Mouse (Mus musculus): Measurements from ENCODE around the gene Plce1. TPM values are rescaled to one million over a fixed set of nuclear protein-coding genes. Genes with fewer than 3 reads are reported as not detected.

Gene Plce1
- polyA plus RNA-seq, 1 experiment from 2014 or later = 0.60 TPM

GRCm38 (mm10) chr19:38766306-38766705 lies 285.4 kb downstream of the Plce1 start:
- no peaks in the 10 kb centered on the region for H3K27me3 ChIP-seq (ENCODE audit: insufficient read depth, low read length)
- no peak overlapping the region for H3K4me2 ChIP-seq (ENCODE audit: low read depth, low read length)
- H3K4me1 ChIP-seq (ENCODE audit: insufficient read depth) = no peaks in the 10 kb centered on the region
- 76% methylated on average over 2 of the region's 2 CpGs for WGBS (ENCODE audit: insufficient replicate concordance)
- no peaks in the 10 kb centered on the region for H3K9me3 ChIP-seq (ENCODE audit: low read length)
- TF ChIP-seq CTCF (IDR thresholded peaks at IDR 0.05; ENCODE audit: low read depth) (no peak), EP300 (IDR thresholded peaks at IDR 0.05; ENCODE audit: low read depth) (no peak)
- H3K27ac ChIP-seq (ENCODE audit: low read depth) = no peak overlapping the region
- no peak overlapping the region for H3K9ac ChIP-seq (replicated peaks)
- no peak overlapping the region for H3K4me3 ChIP-seq (ENCODE audit: low read depth, low read length)
- ATAC-seq = no peak
- H3K36me3 ChIP-seq (replicated peaks; ENCODE audit: insufficient read depth, low read length) = no peaks in the 10 kb centered on the region
- no peak for DNase-seq

GRCm38 (mm10) chr19:38775548-38775947 lies 294.6 kb downstream of the Plce1 start:
- H3K9ac ChIP-seq (replicated peaks) = no peak overlapping the region
- TF ChIP-seq EP300 (IDR thresholded peaks at IDR 0.05; ENCODE audit: low read depth) = no peak
- TF ChIP-seq CTCF (IDR thresholded peaks at IDR 0.05; ENCODE audit: low read depth) = peak; percentile 60
- ATAC-seq = no peak
- no peaks in the 10 kb centered on the region for H3K4me1 ChIP-seq (ENCODE audit: insufficient read depth)
- H3K36me3 ChIP-seq (replicated peaks; ENCODE audit: insufficient read depth, low read length) = no peaks in the 10 kb centered on the region
- no peaks in the 10 kb centered on the region for H3K9me3 ChIP-seq (ENCODE audit: low read length)
- no peak overlapping the region for H3K4me2 ChIP-seq (ENCODE audit: low read depth, low read length)
- DNase-seq = peak; percentile 42
- no peak overlapping the region for H3K27ac ChIP-seq (ENCODE audit: low read depth)
- H3K27me3 ChIP-seq (ENCODE audit: insufficient read depth, low read length) = no peaks in the 10 kb centered on the region
- 57% methylated on average over 4 of the region's 4 CpGs for WGBS (ENCODE audit: insufficient replicate concordance)
- H3K4me3 ChIP-seq (ENCODE audit: low read depth, low read length) = no peak overlapping the region

- no peak overlapping the region for H3K27ac ChIP-seq (ENCODE audit: low read depth)
- no peaks in the 10 kb centered on the region for H3K9me3 ChIP-seq (ENCODE audit: low read length)
- WGBS (ENCODE audit: insufficient replicate concordance) = 52% methylated on average over 2 of the region's 2 CpGs
Measured at GRCm38 (mm10) chr19:38778805-38779204, 297.9 kb downstream of the Plce1 start.

GRCm38 (mm10) chr19:38783542-38783941 lies 302.6 kb downstream of the Plce1 start:
- no peak for ATAC-seq
- Histone ChIP-seq H3K9ac (replicated peaks) (no peak overlapping the region), H3K9me3 (ENCODE audit: low read length) (no peaks in the 10 kb centered on the region), H3K27me3 (ENCODE audit: insufficient read depth, low read length) (no peaks in the 10 kb centered on the region), H3K27ac (ENCODE audit: low read depth) (no peak overlapping the region), H3K36me3 (replicated peaks; ENCODE audit: insufficient read depth, low read length) (peaks cover 4% of the 10 kb centered on the region), H3K4me3 (ENCODE audit: low read depth, low read length) (no peak overlapping the region), H3K4me2 (ENCODE audit: low read depth, low read length) (no peak overlapping the region), H3K4me1 (ENCODE audit: insufficient read depth) (no peaks in the 10 kb centered on the region)
- TF ChIP-seq EP300 (IDR thresholded peaks at IDR 0.05; ENCODE audit: low read depth) (no peak), CTCF (IDR thresholded peaks at IDR 0.05; ENCODE audit: low read depth) (no peak)
- 77% methylated on average over 9 of the region's 9 CpGs for WGBS (ENCODE audit: insufficient replicate concordance)
- no peak for DNase-seq

More at GRCm38 (mm10) chr19:38778805-38779204, 297.9 kb downstream of the Plce1 start:
- DNase-seq = no peak
- TF ChIP-seq CTCF (IDR thresholded peaks at IDR 0.05; ENCODE audit: low read depth) (no peak), EP300 (IDR thresholded peaks at IDR 0.05; ENCODE audit: low read depth) (no peak)
- H3K9ac ChIP-seq (replicated peaks) = no peak overlapping the region
- no peak overlapping the region for H3K4me2 ChIP-seq (ENCODE audit: low read depth, low read length)
- H3K4me1 ChIP-seq (ENCODE audit: insufficient read depth) = no peaks in the 10 kb centered on the region
- ATAC-seq = no peak
- H3K27me3 ChIP-seq (ENCODE audit: insufficient read depth, low read length) = no peaks in the 10 kb centered on the region
- H3K4me3 ChIP-seq (ENCODE audit: low read depth, low read length) = no peak overlapping the region
- no peaks in the 10 kb centered on the region for H3K36me3 ChIP-seq (replicated peaks; ENCODE audit: insufficient read depth, low read length)

- no peaks in the 10 kb centered on the region for H3K4me1 ChIP-seq (ENCODE audit: insufficient read depth)
- no peak overlapping the region for H3K4me2 ChIP-seq (ENCODE audit: low read depth, low read length)
- DNase-seq (no peak), ATAC-seq (no peak)
- H3K9me3 ChIP-seq (ENCODE audit: low read length) = no peaks in the 10 kb centered on the region
- WGBS (ENCODE audit: insufficient replicate concordance) = 94% methylated on average over 6 of the region's 6 CpGs
- no peaks in the 10 kb centered on the region for H3K27me3 ChIP-seq (ENCODE audit: insufficient read depth, low read length)
- peaks cover 24% of the 10 kb centered on the region for H3K36me3 ChIP-seq (replicated peaks; ENCODE audit: insufficient read depth, low read length)
- H3K4me3 ChIP-seq (ENCODE audit: low read depth, low read length) = no peak overlapping the region
- no peak overlapping the region for H3K9ac ChIP-seq (replicated peaks)
- H3K27ac ChIP-seq (ENCODE audit: low read depth) = no peak overlapping the region
- TF ChIP-seq CTCF (IDR thresholded peaks at IDR 0.05; ENCODE audit: low read depth) = no peak
- no peak for TF ChIP-seq EP300 (IDR thresholded peaks at IDR 0.05; ENCODE audit: low read depth)
Measured at GRCm38 (mm10) chr19:38787756-38788155, 306.8 kb downstream of the Plce1 start.

- WGBS (ENCODE audit: insufficient replicate concordance) = 87% methylated on average over 7 of the region's 7 CpGs
- Histone ChIP-seq H3K9ac (replicated peaks) (no peak overlapping the region), H3K4me2 (ENCODE audit: low read depth, low read length) (no peak overlapping the region), H3K36me3 (replicated peaks; ENCODE audit: insufficient read depth, low read length) (peaks cover 62% of the 10 kb centered on the region), H3K4me1 (ENCODE audit: insufficient read depth) (no peaks in the 10 kb centered on the region), H3K27me3 (ENCODE audit: insufficient read depth, low read length) (no peaks in the 10 kb centered on the region), H3K27ac (ENCODE audit: low read depth) (no peak overlapping the region), H3K9me3 (ENCODE audit: low read length) (no peaks in the 10 kb centered on the region), H3K4me3 (ENCODE audit: low read depth, low read length) (no peak overlapping the region)
- TF ChIP-seq EP300 (IDR thresholded peaks at IDR 0.05; ENCODE audit: low read depth) (no peak), CTCF (IDR thresholded peaks at IDR 0.05; ENCODE audit: low read depth) (no peak)
- DNase-seq (no peak), ATAC-seq (no peak)
Measured at GRCm38 (mm10) chr19:38793563-38794045, 312.7 kb downstream of the Plce1 start.

- peaks cover 55% of the 10 kb centered on the region for H3K36me3 ChIP-seq (replicated peaks; ENCODE audit: insufficient read depth, low read length)
- TF ChIP-seq EP300 (IDR thresholded peaks at IDR 0.05; ENCODE audit: low read depth) (no peak), CTCF (IDR thresholded peaks at IDR 0.05; ENCODE audit: low read depth) (no peak)
- no peaks in the 10 kb centered on the region for H3K27me3 ChIP-seq (ENCODE audit: insufficient read depth, low read length)
- H3K4me2 ChIP-seq (ENCODE audit: low read depth, low read length) = no peak overlapping the region
- H3K9me3 ChIP-seq (ENCODE audit: low read length) = no peaks in the 10 kb centered on the region
- ATAC-seq = no peak
- no peak for DNase-seq
- no peak overlapping the region for H3K27ac ChIP-seq (ENCODE audit: low read depth)
- H3K9ac ChIP-seq (replicated peaks) = no peak overlapping the region
- 86% methylated on average over 5 of the region's 5 CpGs for WGBS (ENCODE audit: insufficient replicate concordance)
- no peak overlapping the region for H3K4me3 ChIP-seq (ENCODE audit: low read depth, low read length)
- no peaks in the 10 kb centered on the region for H3K4me1 ChIP-seq (ENCODE audit: insufficient read depth)
Measured at GRCm38 (mm10) chr19:38796546-38796945, 315.6 kb downstream of the Plce1 start.
